Mouse (Mus musculus) B cell, adult 67 days (primary cell): Measurements from ENCODE around the gene Chil5. TPM values are rescaled to one million over a fixed set of nuclear protein-coding genes. Genes with fewer than 3 reads are reported as not detected.

Experiments
- total RNA-seq, 2 experiments: library from RNA; stranded (reverse); gene quantifications; 4 replicates each; pipeline ENCODE4 v1.2.4; 2023

Chil5 gene
- not detected for total RNA-seq

GRCm38 (mm10) chr3:106032781-106033180, at the start of gene Chil5:
Chil5 (minus strand) TSS chr3:106032814.

GRCm38 (mm10) chr3:106014546-106014945, 18.1 kb downstream of the Chil5 start, which contains the start of gene Pifo:
Pifo (minus strand) TSS chr3:106014646.

GRCm38 (mm10) chr3:105973411-105973810, 59.2 kb downstream of the Chil5 start, which contains the start of gene Ovgp1:
Ovgp1 (plus strand) TSS chr3:105973711.

Other genes starting within 250 kb of the Chil5 start
- 100 to 1,000 TPM; 121 to 129 TPM for gene Rap1a, start 231.5 kb downstream of the Chil5 start, total RNA-seq
- gene Adora3, start 162.0 kb downstream of the Chil5 start, total RNA-seq = not detected
- gene Tmigd3, start 161.9 kb downstream of the Chil5 start, total RNA-seq = not detected
- gene I830077J02Rik, start 100.2 kb downstream of the Chil5 start, total RNA-seq = 10 to 100 TPM; 23.0 to 38.3 TPM
- gene Wdr77, start 73.4 kb downstream of the Chil5 start, total RNA-seq = 10 to 100 TPM; 51.4 to 55.5 TPM
- gene Atp5f1, start 72.7 kb downstream of the Chil5 start, total RNA-seq = 100 to 1,000 TPM; 129 to 130 TPM
- gene Ovgp1, start 59.1 kb downstream of the Chil5 start, total RNA-seq = 1 to 10 TPM; 3.9 to 4.7 TPM
- 1 to 10 TPM in 1 of 2 experiments, not detected in 1; 1.3 TPM for gene Pifo, start 18.2 kb downstream of the Chil5 start, total RNA-seq
- not detected for gene Chia1, start 80.4 kb upstream of the Chil5 start, total RNA-seq
- 1 to 10 TPM in 1 of 2 experiments, under 1 TPM in 1; 0.98 to 1.2 TPM for gene Chil3, start 134.8 kb upstream of the Chil5 start, total RNA-seq
- not detected for gene Chil4, start 186.7 kb upstream of the Chil5 start, total RNA-seq